Mouse (Mus musculus): Measurements from ENCODE around the gene Cblb. TPM values are rescaled to one million over a fixed set of nuclear protein-coding genes. Genes with fewer than 3 reads are reported as not detected.

Gene Cblb
- polyA plus RNA-seq (2012; ENCODE audit: insufficient read depth, low replicate concordance) = 0.43 and 1.2 TPM in 2 replicates

DNA sequence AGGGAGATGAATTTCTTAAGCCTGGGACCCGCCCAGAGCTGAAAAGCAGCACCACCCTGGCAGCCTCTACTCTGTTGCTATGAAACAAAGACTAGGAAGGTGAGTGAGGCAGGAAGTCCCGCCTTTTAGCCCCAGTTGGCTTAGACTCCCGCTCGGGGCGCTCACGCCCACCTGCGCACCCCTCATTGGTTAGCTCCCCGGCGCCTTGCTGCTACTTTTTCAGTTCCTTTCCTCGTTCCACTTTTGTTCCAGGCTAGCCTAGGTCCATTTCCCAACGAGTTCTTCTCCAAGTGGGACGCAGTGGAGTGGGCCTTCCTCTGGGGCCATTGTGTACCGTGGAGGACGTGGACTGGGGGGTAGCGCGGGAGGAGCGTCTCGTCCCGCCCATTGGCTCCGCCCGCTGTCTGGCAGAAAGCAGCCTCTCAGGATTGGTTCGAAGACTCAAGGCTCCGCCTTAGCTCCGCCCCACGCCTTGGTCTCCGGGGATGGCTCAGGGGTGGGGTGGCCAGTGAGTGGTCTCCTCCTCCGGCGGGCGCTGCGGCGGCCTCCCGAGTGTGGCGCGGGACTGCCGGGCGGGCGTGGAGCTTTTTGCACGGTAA lies at the start of gene Cblb:
Gene Cblb (plus strand): TSS at position 135 of the 599 bp plus-strand sequence.
- Histone ChIP-seq H3K9me3 (no peaks in the 10 kb centered on the region), H3K4me3 (replicated peaks) (peak within 1 kb of the TSS; percentile 98), H3K36me3 (replicated peaks; ENCODE audit: low read length) (peaks cover 22% of the 10 kb centered on the region), H3K27me3 (replicated peaks) (no peaks in the 10 kb centered on the region), H3K4me1 (peaks cover 37% of the 10 kb centered on the region)
- TF ChIP-seq FLI1 (IDR thresholded peaks at IDR 0.05; ENCODE audit: low read length) = no peak
- no peak for TF ChIP-seq GATA1 (IDR thresholded peaks at IDR 0.05; ENCODE audit: borderline replicate concordance, low read length)

GRCm38 (mm10) chr16:51985436-51985835 lies 45.6 kb upstream of the Cblb start:
- Histone ChIP-seq H3K4me3 (replicated peaks) (no peak overlapping the region), H3K4me1 (peaks cover 4% of the 10 kb centered on the region), H3K9me3 (no peaks in the 10 kb centered on the region), H3K27me3 (replicated peaks) (no peaks in the 10 kb centered on the region), H3K36me3 (replicated peaks; ENCODE audit: low read length) (no peaks in the 10 kb centered on the region)
- TF ChIP-seq FLI1 (IDR thresholded peaks at IDR 0.05; ENCODE audit: low read length) = no peak
- TF ChIP-seq GATA1 (IDR thresholded peaks at IDR 0.05; ENCODE audit: borderline replicate concordance, low read length) = no peak

DNA sequence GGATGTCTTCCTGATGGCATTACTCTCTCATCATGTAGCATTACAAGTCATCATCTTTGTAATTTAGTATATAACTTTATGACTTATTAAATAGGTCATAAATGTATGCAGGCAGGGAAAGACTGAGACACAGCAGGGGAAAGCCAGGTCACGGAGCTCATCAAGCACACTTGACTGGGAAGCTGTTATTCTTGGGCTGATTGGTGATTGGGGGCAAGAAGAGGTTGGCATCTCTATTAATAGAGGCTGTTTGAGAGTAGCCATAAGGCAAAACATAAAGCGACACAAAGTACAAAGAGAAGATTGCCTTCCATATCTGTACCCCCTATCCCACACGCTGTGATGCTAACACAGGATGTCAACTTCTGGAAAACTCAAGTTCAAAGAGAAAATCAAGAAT lies 44.8 kb upstream of the Cblb start:
- no peaks in the 10 kb centered on the region for H3K27me3 ChIP-seq (replicated peaks)
- TF ChIP-seq GATA1 (IDR thresholded peaks at IDR 0.05; ENCODE audit: borderline replicate concordance, low read length) = no peak
- TF ChIP-seq FLI1 (IDR thresholded peaks at IDR 0.05; ENCODE audit: low read length) = no peak
- no peaks in the 10 kb centered on the region for H3K9me3 ChIP-seq
- H3K4me3 ChIP-seq (replicated peaks) = no peak overlapping the region
- no peaks in the 10 kb centered on the region for H3K36me3 ChIP-seq (replicated peaks; ENCODE audit: low read length)
- peaks cover 4% of the 10 kb centered on the region for H3K4me1 ChIP-seq

DNA sequence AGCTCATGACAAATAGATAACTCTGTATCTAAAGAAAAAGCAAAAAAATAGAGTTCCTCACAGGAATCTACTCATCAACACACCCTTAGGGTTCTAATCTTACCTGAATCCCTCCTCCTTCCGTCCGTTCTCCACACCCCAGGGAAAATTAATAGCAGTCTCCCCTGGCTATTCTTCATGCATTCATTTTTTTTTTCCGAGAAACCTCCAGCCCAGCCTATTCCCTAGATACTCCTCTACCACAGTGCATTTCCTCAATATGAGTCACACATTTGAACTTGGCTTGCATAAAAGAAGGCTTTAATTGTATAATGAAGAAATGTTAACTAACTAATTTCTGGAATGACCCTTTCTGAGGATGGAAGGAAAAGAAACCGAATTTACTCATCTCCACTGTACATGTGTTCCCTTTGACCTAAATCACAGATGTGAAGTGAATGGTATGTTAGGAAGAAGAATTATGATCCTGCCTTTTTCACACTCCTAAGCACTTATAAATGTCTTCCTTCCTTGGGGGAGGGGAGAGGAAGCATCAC lies 43.9 kb upstream of the Cblb start:
- H3K27me3 ChIP-seq (replicated peaks) = no peaks in the 10 kb centered on the region
- peaks cover 4% of the 10 kb centered on the region for H3K4me1 ChIP-seq
- TF ChIP-seq FLI1 (IDR thresholded peaks at IDR 0.05; ENCODE audit: low read length) (no peak), GATA1 (IDR thresholded peaks at IDR 0.05; ENCODE audit: borderline replicate concordance, low read length) (no peak)
- no peak overlapping the region for H3K4me3 ChIP-seq (replicated peaks)
- no peaks in the 10 kb centered on the region for H3K36me3 ChIP-seq (replicated peaks; ENCODE audit: low read length)
- no peaks in the 10 kb centered on the region for H3K9me3 ChIP-seq

DNA sequence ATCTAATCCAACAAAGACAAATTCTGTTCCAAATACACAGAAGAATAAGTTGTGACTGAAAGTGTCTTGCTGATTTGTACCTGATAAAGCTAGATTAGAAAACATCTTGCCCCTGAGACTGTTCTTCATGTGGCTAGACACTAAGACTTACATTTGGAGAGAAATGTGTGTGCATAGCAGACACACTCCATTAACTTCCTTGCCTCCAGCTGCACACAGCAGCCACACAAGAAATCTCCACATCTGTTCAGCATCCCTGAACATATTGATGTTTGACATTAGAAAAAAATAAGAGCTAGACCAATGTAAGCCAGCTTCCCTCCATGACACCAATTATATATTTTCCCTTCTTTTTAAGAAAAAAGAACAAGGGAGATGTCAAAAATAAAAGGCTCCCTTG lies 43.0 kb upstream of the Cblb start:
- Histone ChIP-seq H3K4me1 (peaks cover 4% of the 10 kb centered on the region), H3K9me3 (no peaks in the 10 kb centered on the region), H3K4me3 (replicated peaks) (no peak overlapping the region), H3K36me3 (replicated peaks; ENCODE audit: low read length) (no peaks in the 10 kb centered on the region), H3K27me3 (replicated peaks) (no peaks in the 10 kb centered on the region)
- TF ChIP-seq FLI1 (IDR thresholded peaks at IDR 0.05; ENCODE audit: low read length) = no peak
- TF ChIP-seq GATA1 (IDR thresholded peaks at IDR 0.05; ENCODE audit: borderline replicate concordance, low read length) = no peak

- no peaks in the 10 kb centered on the region for H3K9me3 ChIP-seq
- no peaks in the 10 kb centered on the region for H3K27me3 ChIP-seq (replicated peaks)
- H3K4me1 ChIP-seq = peaks cover 4% of the 10 kb centered on the region
- no peak overlapping the region for H3K4me3 ChIP-seq (replicated peaks)
- TF ChIP-seq FLI1 (IDR thresholded peaks at IDR 0.05; ENCODE audit: low read length) (no peak), GATA1 (IDR thresholded peaks at IDR 0.05; ENCODE audit: borderline replicate concordance, low read length) (no peak)
- H3K36me3 ChIP-seq (replicated peaks; ENCODE audit: low read length) = no peaks in the 10 kb centered on the region
Measured at GRCm38 (mm10) chr16:51989259-51989658, 41.8 kb upstream of the Cblb start.

GRCm38 (mm10) chr16:52000043-52000442 lies 31.0 kb upstream of the Cblb start:
- Histone ChIP-seq H3K9me3 (no peaks in the 10 kb centered on the region), H3K4me3 (replicated peaks) (no peak overlapping the region), H3K27me3 (replicated peaks) (no peaks in the 10 kb centered on the region), H3K36me3 (replicated peaks; ENCODE audit: low read length) (no peaks in the 10 kb centered on the region), H3K4me1 (peaks cover 6% of the 10 kb centered on the region)
- no peak for TF ChIP-seq FLI1 (IDR thresholded peaks at IDR 0.05; ENCODE audit: low read length)
- TF ChIP-seq GATA1 (IDR thresholded peaks at IDR 0.05; ENCODE audit: borderline replicate concordance, low read length) = no peak

GRCm38 (mm10) chr16:52000801-52001200 lies 30.2 kb upstream of the Cblb start:
- Histone ChIP-seq H3K9me3 (no peaks in the 10 kb centered on the region), H3K4me3 (replicated peaks) (no peak overlapping the region), H3K27me3 (replicated peaks) (no peaks in the 10 kb centered on the region), H3K36me3 (replicated peaks; ENCODE audit: low read length) (no peaks in the 10 kb centered on the region), H3K4me1 (peaks cover 6% of the 10 kb centered on the region)
- no peak for TF ChIP-seq FLI1 (IDR thresholded peaks at IDR 0.05; ENCODE audit: low read length)
- TF ChIP-seq GATA1 (IDR thresholded peaks at IDR 0.05; ENCODE audit: borderline replicate concordance, low read length) = no peak

DNA sequence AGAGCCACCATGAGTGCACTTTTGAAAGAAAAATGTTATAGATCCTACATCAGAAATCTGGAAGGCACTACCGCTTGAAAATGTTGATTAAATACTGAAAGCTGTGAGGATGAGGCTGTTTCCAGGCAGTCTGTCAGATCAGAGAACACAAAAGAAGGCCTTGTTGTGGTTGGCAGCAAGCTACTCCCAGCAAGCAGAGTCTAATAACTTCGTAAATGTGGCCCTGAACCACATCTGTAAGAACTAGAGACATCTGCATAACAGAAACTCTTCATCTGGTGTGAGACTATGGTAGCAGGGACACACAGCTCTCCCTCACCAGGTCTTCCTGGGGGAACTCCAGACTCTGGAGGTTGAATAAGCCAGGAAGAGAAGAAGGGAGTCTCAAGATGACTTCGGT lies 24.0 kb upstream of the Cblb start:
- Histone ChIP-seq H3K36me3 (replicated peaks; ENCODE audit: low read length) (no peaks in the 10 kb centered on the region), H3K4me3 (replicated peaks) (no peak overlapping the region), H3K27me3 (replicated peaks) (no peaks in the 10 kb centered on the region), H3K9me3 (no peaks in the 10 kb centered on the region), H3K4me1 (no peaks in the 10 kb centered on the region)
- TF ChIP-seq FLI1 (IDR thresholded peaks at IDR 0.05; ENCODE audit: low read length) (no peak), GATA1 (IDR thresholded peaks at IDR 0.05; ENCODE audit: borderline replicate concordance, low read length) (no peak)

DNA sequence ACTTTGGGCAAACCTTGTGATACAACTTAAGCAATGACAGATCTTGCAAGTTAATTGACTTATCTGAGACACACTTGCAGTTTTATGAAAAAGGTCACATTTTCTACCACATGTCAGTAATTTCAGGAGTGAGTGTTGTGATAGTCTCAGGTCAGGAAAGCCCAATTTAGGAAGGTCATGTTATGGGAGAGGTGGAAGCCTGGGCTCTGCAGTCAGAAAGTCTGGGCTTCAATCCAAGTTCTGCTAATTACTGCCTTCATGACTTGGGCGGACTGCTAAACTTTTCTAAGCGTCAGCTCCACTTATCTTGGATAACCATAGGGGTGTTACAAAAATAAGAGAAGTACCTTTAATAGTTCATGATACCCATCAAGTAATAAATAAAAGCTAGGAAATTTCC lies 22.6 kb upstream of the Cblb start:
- no peaks in the 10 kb centered on the region for H3K36me3 ChIP-seq (replicated peaks; ENCODE audit: low read length)
- no peaks in the 10 kb centered on the region for H3K27me3 ChIP-seq (replicated peaks)
- no peaks in the 10 kb centered on the region for H3K4me1 ChIP-seq
- TF ChIP-seq FLI1 (IDR thresholded peaks at IDR 0.05; ENCODE audit: low read length) = no peak
- no peak for TF ChIP-seq GATA1 (IDR thresholded peaks at IDR 0.05; ENCODE audit: borderline replicate concordance, low read length)
- no peak overlapping the region for H3K4me3 ChIP-seq (replicated peaks)
- H3K9me3 ChIP-seq = no peaks in the 10 kb centered on the region

All from megakaryocyte, embryonic 14.5 days (primary cell).